Mouse (Mus musculus): ENCODE measurements around the gene Ddx58. TPM values are rescaled to one million over a fixed set of nuclear protein-coding genes. Genes with fewer than 3 reads are reported as not detected.
A peak's percentile ranks its signal among the peaks of the same experiment; 100 is the strongest.

Ddx58 gene
- polyA plus RNA-seq, 1 experiment from 2014 or later = 9.3 TPM

DNA sequence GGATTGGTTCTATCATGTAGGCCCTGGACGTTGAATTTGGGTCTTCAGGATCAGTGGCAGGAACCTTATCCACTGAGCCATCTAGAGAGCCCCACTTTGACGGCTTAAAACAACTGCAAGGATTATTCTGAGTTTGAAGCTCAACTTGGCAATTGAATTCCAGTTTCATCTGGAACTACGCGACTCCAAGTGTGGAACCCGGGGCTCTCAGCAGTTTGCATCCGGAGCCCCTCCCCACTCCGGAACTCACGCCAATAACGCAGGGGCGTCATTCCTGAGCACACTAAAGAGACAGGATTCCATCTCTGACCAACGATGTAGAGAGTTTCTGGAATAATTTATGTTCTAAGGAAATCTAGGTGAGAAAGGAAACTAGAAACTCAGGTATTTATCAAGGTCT lies 12.5 kb downstream of the Ddx58 start:
- Histone ChIP-seq H3K4me3 (ENCODE audit: low read depth, low read length) (no peak overlapping the region), H3K9me3 (ENCODE audit: low read length) (no peaks in the 10 kb centered on the region), H3K27ac (ENCODE audit: low read depth) (no peak overlapping the region), H3K36me3 (replicated peaks; ENCODE audit: insufficient read depth, low read length) (peaks cover 35% of the 10 kb centered on the region), H3K27me3 (ENCODE audit: insufficient read depth, low read length) (no peaks in the 10 kb centered on the region), H3K9ac (replicated peaks) (no peak overlapping the region), H3K4me2 (ENCODE audit: low read depth, low read length) (no peak overlapping the region), H3K4me1 (ENCODE audit: insufficient read depth) (no peaks in the 10 kb centered on the region)
- 86% methylated on average over 11 of the region's 11 CpGs for WGBS (ENCODE audit: insufficient replicate concordance)
- TF ChIP-seq EP300 (IDR thresholded peaks at IDR 0.05; ENCODE audit: low read depth) = no peak
- TF ChIP-seq CTCF (IDR thresholded peaks at IDR 0.05; ENCODE audit: low read depth) = no peak
- ATAC-seq (no peak), DNase-seq (no peak)

GRCm38 (mm10) chr4:40226095-40226494 lies 13.5 kb downstream of the Ddx58 start:
- TF ChIP-seq EP300 (IDR thresholded peaks at IDR 0.05; ENCODE audit: low read depth) = no peak
- TF ChIP-seq CTCF (IDR thresholded peaks at IDR 0.05; ENCODE audit: low read depth) = no peak
- H3K9me3 ChIP-seq (ENCODE audit: low read length) = no peaks in the 10 kb centered on the region
- no peaks in the 10 kb centered on the region for H3K27me3 ChIP-seq (ENCODE audit: insufficient read depth, low read length)
- H3K9ac ChIP-seq (replicated peaks) = no peak overlapping the region
- DNase-seq (no peak), ATAC-seq (no peak)
- peaks cover 35% of the 10 kb centered on the region for H3K36me3 ChIP-seq (replicated peaks; ENCODE audit: insufficient read depth, low read length)
- WGBS (ENCODE audit: insufficient replicate concordance) = 72% methylated on average over 5 of the region's 5 CpGs
- H3K4me3 ChIP-seq (ENCODE audit: low read depth, low read length) = no peak overlapping the region
- no peaks in the 10 kb centered on the region for H3K4me1 ChIP-seq (ENCODE audit: insufficient read depth)
- H3K4me2 ChIP-seq (ENCODE audit: low read depth, low read length) = no peak overlapping the region
- no peak overlapping the region for H3K27ac ChIP-seq (ENCODE audit: low read depth)

DNA sequence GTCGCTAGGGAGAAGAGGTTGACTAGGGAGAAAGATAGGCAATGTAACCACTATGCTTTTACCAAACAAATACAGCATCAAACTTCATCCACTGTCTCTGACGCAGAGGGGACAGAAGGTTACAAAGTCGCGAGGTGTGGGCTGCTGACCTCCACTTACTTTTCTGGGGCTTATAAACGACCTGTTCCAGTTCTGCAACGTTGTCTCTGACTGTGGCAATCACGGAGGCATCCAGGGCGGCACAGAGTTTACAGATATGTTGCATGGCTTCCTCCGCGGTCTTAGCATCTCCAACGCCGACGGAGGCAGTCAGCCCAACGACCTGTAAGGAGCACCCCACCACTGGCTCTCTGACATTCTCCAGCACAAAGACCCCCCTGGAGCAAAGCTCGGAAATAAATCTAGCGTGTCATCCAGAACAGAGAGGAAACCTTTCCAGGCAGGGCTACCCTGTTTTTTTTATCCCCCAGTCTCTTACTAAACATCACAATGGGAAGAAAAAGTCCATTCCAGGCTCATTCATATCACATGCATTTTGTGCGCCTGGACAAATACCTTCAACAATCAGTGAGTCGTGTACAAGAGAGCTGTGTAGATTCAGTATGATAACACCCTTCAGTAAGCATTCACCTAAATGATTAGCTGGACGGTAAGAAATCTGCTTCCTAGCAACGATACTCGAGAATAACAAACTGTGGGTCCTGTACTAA lies 17.6 kb downstream of the Ddx58 start:
- DNase-seq (peak; percentile 22), ATAC-seq (peak; percentile 68)
- Histone ChIP-seq H3K4me2 (ENCODE audit: low read depth, low read length) (no peak overlapping the region), H3K9me3 (ENCODE audit: low read length) (no peaks in the 10 kb centered on the region), H3K36me3 (replicated peaks; ENCODE audit: insufficient read depth, low read length) (peaks cover 39% of the 10 kb centered on the region), H3K9ac (replicated peaks) (no peak overlapping the region), H3K4me1 (ENCODE audit: insufficient read depth) (0 out of 2 replicates have a peak, but pooled peaks cover 3% of the 10 kb centered on the region), H3K27me3 (ENCODE audit: insufficient read depth, low read length) (no peaks in the 10 kb centered on the region), H3K27ac (ENCODE audit: low read depth) (peak overlapping the region; percentile 96), H3K4me3 (ENCODE audit: low read depth, low read length) (no peak overlapping the region)
- TF ChIP-seq CTCF (IDR thresholded peaks at IDR 0.05; ENCODE audit: low read depth) (no peak), EP300 (IDR thresholded peaks at IDR 0.05; ENCODE audit: low read depth) (no peak)
- whole genome bisulfite sequencing (ENCODE audit: insufficient replicate concordance) = 61% methylated on average over 21 of the region's 21 CpGs

- no peak overlapping the region for H3K4me3 ChIP-seq (ENCODE audit: low read depth, low read length)
These were observed 18.4 kb downstream of the Ddx58 start for GRCm38 (mm10) chr4:40221004-40221760.

DNA sequence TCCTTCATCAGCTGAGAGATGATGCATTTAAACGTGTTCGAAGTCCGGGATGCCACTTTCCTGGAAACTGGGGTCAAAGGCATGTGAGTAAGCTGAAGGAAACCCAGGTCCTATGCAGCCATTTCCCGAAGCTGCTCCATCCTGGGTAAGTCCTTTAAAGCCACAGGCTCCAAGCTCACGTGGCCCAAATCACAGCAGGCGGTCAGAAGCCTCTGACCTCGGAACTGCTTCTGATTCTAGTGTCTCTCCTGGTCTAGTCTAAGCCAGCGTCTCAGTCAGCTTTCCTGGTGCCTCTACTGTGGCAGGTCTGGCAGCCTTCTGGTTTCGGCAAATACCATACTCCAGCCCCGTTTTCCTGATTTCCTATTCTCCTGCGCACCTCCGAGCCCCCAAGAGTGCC lies 19.2 kb downstream of the Ddx58 start:
- H3K27ac ChIP-seq (ENCODE audit: low read depth) = peak overlapping the region; percentile 64
- ATAC-seq = no peak
- peaks cover 42% of the 10 kb centered on the region for H3K36me3 ChIP-seq (replicated peaks; ENCODE audit: insufficient read depth, low read length)
- DNase-seq = no peak
- no peaks in the 10 kb centered on the region for H3K9me3 ChIP-seq (ENCODE audit: low read length)
- 43% methylated on average over 12 of the region's 12 CpGs for WGBS (ENCODE audit: insufficient replicate concordance)
- H3K9ac ChIP-seq (replicated peaks) = 0 out of 2 replicates have a peak overlapping the region, but pooled peaks have one; percentile 7
- H3K27me3 ChIP-seq (ENCODE audit: insufficient read depth, low read length) = no peaks in the 10 kb centered on the region
- TF ChIP-seq EP300 (IDR thresholded peaks at IDR 0.05; ENCODE audit: low read depth) (no peak), CTCF (IDR thresholded peaks at IDR 0.05; ENCODE audit: low read depth) (no peak)
- H3K4me1 ChIP-seq (ENCODE audit: insufficient read depth) = 0 out of 2 replicates have a peak, but pooled peaks cover 3% of the 10 kb centered on the region
- H3K4me2 ChIP-seq (ENCODE audit: low read depth, low read length) = peak overlapping the region; percentile 53; the same call in 1 of the 2 replicates
- no peak overlapping the region for H3K4me3 ChIP-seq (ENCODE audit: low read depth, low read length)

More at GRCm38 (mm10) chr4:40221004-40221760, 18.4 kb downstream of the Ddx58 start:
- WGBS (ENCODE audit: insufficient replicate concordance) = 43% methylated on average over 14 of the region's 14 CpGs
- DNase-seq = peak; percentile 70
- Histone ChIP-seq H3K9me3 (ENCODE audit: low read length) (no peaks in the 10 kb centered on the region), H3K4me1 (ENCODE audit: insufficient read depth) (0 out of 2 replicates have a peak, but pooled peaks cover 3% of the 10 kb centered on the region), H3K27me3 (ENCODE audit: insufficient read depth, low read length) (no peaks in the 10 kb centered on the region), H3K27ac (ENCODE audit: low read depth) (peak overlapping the region; percentile 96), H3K36me3 (replicated peaks; ENCODE audit: insufficient read depth, low read length) (peaks cover 43% of the 10 kb centered on the region), H3K9ac (replicated peaks) (no peak overlapping the region), H3K4me2 (ENCODE audit: low read depth, low read length) (peak overlapping the region; percentile 53)
- peak; percentile 94 for ATAC-seq
- TF ChIP-seq EP300 (IDR thresholded peaks at IDR 0.05; ENCODE audit: low read depth) (no peak), CTCF (IDR thresholded peaks at IDR 0.05; ENCODE audit: low read depth) (no peak)

DNA sequence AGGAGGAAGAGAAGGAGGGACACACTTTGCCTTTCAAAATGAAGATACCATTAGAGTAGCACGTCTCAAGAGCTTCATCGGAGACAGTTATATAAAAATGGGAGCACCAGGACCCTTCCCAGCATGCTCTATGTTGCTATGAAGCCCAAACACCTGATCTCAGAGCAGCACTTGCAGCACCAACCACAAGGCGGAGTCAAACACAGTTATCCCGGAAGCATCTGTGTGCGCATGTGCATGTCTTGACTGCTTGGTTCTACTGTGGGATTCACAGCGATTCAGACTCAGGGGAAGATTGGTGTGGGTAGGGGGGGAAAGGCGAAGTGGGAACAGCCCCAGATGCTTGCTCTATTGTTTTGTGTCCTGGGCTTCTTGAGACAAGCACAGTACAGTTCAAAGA lies 21.2 kb downstream of the Ddx58 start:
- Histone ChIP-seq H3K27ac (ENCODE audit: low read depth) (no peak overlapping the region), H3K36me3 (replicated peaks; ENCODE audit: insufficient read depth, low read length) (peaks cover 34% of the 10 kb centered on the region), H3K4me3 (ENCODE audit: low read depth, low read length) (no peak overlapping the region), H3K4me1 (ENCODE audit: insufficient read depth) (0 out of 2 replicates have a peak, but pooled peaks cover 3% of the 10 kb centered on the region), H3K27me3 (ENCODE audit: insufficient read depth, low read length) (no peaks in the 10 kb centered on the region), H3K9me3 (ENCODE audit: low read length) (no peaks in the 10 kb centered on the region), H3K9ac (replicated peaks) (no peak overlapping the region), H3K4me2 (ENCODE audit: low read depth, low read length) (no peak overlapping the region)
- ATAC-seq = no peak
- TF ChIP-seq EP300 (IDR thresholded peaks at IDR 0.05; ENCODE audit: low read depth) (no peak), CTCF (IDR thresholded peaks at IDR 0.05; ENCODE audit: low read depth) (peak; percentile 71)
- 69% methylated on average over 7 of the region's 7 CpGs for WGBS (ENCODE audit: insufficient replicate concordance)
- DNase-seq = peak; percentile 65
